Mouse (Mus musculus): ENCODE data around the gene Trp53bp1. TPM values are rescaled to one million over a fixed set of nuclear protein-coding genes. Genes with fewer than 3 reads are reported as not detected.

The Trp53bp1 gene
- polyA plus RNA-seq, 1 experiment = 22.7 TPM

DNA sequence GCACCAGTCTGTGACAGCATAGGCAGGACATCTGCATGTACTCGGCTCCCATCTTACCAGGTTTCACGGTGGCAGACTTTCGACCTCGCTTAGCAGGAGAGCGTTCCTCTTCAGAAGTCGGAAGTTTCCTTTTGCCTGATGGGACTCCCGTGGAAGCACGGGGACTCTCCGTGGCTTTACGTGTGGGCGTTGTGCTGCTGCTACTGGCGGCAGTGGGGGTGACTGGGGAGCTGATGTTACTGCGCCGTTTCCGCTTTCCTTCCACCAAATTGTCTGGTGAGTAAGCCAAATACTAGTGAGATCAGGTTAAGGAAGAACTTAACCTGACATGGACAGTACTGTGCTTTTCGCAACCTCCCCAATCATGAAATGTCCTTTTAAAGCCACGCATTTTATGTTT lies 66.9 kb downstream of the Trp53bp1 start:
- no peak for TF ChIP-seq REST (IDR thresholded peaks at IDR 0.05; ENCODE audit: insufficient read depth, insufficient read length)
- no peak for TF ChIP-seq SRF (IDR thresholded peaks at IDR 0.05; ENCODE audit: control insufficient read depth, insufficient read length, low read depth)
- TF ChIP-seq CEBPB (IDR thresholded peaks at IDR 0.05; ENCODE audit: insufficient read depth, poor library complexity, severe bottlenecking) = no peak
- no peak for TF ChIP-seq USF1 (IDR thresholded peaks at IDR 0.05; ENCODE audit: low read depth)
- peaks cover 59% of the 10 kb centered on the region for H3K36me3 ChIP-seq (ENCODE audit: control insufficient read depth, insufficient read depth)

DNA sequence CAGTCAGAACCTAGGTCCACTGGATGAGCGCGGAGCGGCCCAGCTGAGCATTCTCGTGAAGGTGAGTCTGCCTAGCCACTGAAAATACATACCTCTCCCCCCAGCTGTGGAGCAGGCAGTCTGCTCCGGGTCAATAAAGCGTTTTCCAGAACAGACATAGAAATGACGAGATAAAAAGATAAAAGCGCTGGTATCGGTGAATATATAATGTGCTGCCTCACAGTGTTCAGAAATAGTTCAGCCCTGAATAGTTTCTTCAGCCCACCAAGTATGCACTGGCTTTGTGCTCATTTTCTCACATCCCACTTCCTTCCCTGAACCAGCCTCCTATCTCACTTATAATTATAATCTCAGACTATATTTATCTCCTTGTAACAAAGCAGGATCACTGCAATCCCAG lies 75.7 kb downstream of the Trp53bp1 start:
- Histone ChIP-seq H3ac (ENCODE audit: control insufficient read depth, insufficient read length) (no peak overlapping the region), H3K27me3 (ENCODE audit: control insufficient read depth, insufficient read depth, insufficient read length) (no peaks in the 10 kb centered on the region), H3K36me3 (ENCODE audit: control insufficient read depth, insufficient read depth) (peaks cover 60% of the 10 kb centered on the region), H3K79me2 (ENCODE audit: control insufficient read depth, insufficient read depth) (no peaks in the 10 kb centered on the region), H3K4me3 (no peak overlapping the region), H3K4me2 (ENCODE audit: low read depth) (no peak overlapping the region)
- no peak for TF ChIP-seq E2F4 (IDR thresholded peaks at IDR 0.05; ENCODE audit: insufficient read depth)
- no peak for TF ChIP-seq USF1 (IDR thresholded peaks at IDR 0.05; ENCODE audit: low read depth)
- TF ChIP-seq MYOG (IDR thresholded peaks at IDR 0.05; ENCODE audit: control insufficient read depth in 1 of 3, insufficient read depth in 1 of 3, insufficient read length in 2 of 3, low read depth in 2 of 3) = no peak
- no peak for TF ChIP-seq POLR2AphosphoS2 (IDR thresholded peaks at IDR 0.05; ENCODE audit: insufficient read length, low read depth)
- TF ChIP-seq MYOD1 (IDR thresholded peaks at IDR 0.05; ENCODE audit: control insufficient read depth in 1 of 3, insufficient read length in 2 of 3, low read depth in 2 of 3) = no peak
- TF ChIP-seq REST (IDR thresholded peaks at IDR 0.05; ENCODE audit: insufficient read depth, insufficient read length) = no peak
- TF ChIP-seq POLR2A (IDR thresholded peaks at IDR 0.05; ENCODE audit: insufficient read length, low read depth) = no peak
- no peak for TF ChIP-seq CEBPB (IDR thresholded peaks at IDR 0.05; ENCODE audit: insufficient read depth, poor library complexity, severe bottlenecking)

More for the DNA sequence above, 66.9 kb downstream of the Trp53bp1 start:
- Histone ChIP-seq H3ac (ENCODE audit: control insufficient read depth, insufficient read length) (no peak overlapping the region), H3K4me3 (no peak overlapping the region), H3K4me2 (ENCODE audit: low read depth) (no peak overlapping the region), H3K79me2 (ENCODE audit: control insufficient read depth, insufficient read depth) (no peaks in the 10 kb centered on the region), H3K27me3 (ENCODE audit: control insufficient read depth, insufficient read depth, insufficient read length) (no peaks in the 10 kb centered on the region)

DNA sequence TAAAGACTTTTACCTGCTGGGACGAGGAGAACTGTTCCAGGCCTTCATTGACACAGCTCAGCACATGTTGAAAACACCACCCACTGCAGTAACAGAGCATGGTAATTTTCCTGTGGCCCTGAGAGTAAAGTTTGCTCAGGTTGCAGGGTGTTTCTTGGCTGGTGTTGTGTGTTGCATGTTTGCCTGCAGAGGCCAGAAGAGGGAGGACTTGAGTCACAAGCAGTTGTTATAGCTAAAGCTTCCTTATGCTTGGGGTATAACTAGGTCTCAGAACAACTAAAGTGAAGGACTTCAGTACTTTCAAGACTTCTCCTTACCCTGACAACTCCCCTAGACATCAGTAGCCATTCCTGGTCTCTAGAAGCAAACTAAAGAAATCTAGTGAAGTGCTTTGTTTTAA lies 82.7 kb downstream of the Trp53bp1 start:
- H3K4me3 ChIP-seq = no peak overlapping the region

DNA sequence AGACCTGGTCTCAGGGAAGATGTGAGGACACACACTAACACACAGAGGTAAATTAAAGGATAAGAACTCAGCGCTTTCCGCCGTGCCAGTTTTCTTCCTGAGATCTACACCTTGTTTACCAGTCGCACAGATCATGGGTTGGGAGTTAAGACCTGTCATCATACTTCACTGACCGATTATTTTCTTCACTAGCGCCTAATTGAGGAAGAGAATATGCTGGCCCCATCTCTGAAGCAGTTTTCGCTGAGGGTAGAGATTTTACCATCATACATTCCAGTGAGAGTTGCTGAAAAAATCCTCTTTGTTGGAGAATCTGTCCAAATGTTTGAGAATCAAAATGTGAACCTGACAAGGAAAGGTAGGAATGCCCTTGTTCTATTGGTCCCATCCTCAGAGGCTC lies 87.1 kb downstream of the Trp53bp1 start:
- Histone ChIP-seq H3K36me3 (ENCODE audit: control insufficient read depth, insufficient read depth) (peaks cover 42% of the 10 kb centered on the region), H3K27me3 (ENCODE audit: control insufficient read depth, insufficient read depth, insufficient read length) (no peaks in the 10 kb centered on the region), H3K79me2 (ENCODE audit: control insufficient read depth, insufficient read depth) (no peaks in the 10 kb centered on the region), H3ac (ENCODE audit: control insufficient read depth, insufficient read length) (no peak overlapping the region), H3K4me3 (no peak overlapping the region), H3K4me2 (ENCODE audit: low read depth) (no peak overlapping the region)
- TF ChIP-seq MYOG (IDR thresholded peaks at IDR 0.05; ENCODE audit: control insufficient read depth in 1 of 3, insufficient read depth in 1 of 3, insufficient read length in 2 of 3, low read depth in 2 of 3) (no peak), MAX (IDR thresholded peaks at IDR 0.05; ENCODE audit: low read depth) (no peak), POLR2AphosphoS2 (IDR thresholded peaks at IDR 0.05; ENCODE audit: insufficient read length, low read depth) (no peak), TCF3 (IDR thresholded peaks at IDR 0.05; ENCODE audit: insufficient read length, low read depth) (no peak), MYOD1 (IDR thresholded peaks at IDR 0.05; ENCODE audit: control insufficient read depth in 1 of 3, insufficient read length in 2 of 3, low read depth in 2 of 3) (no peak), CEBPB (IDR thresholded peaks at IDR 0.05; ENCODE audit: insufficient read depth, poor library complexity, severe bottlenecking) (no peak), SRF (IDR thresholded peaks at IDR 0.05; ENCODE audit: control insufficient read depth, insufficient read length, low read depth) (no peak), USF1 (IDR thresholded peaks at IDR 0.05; ENCODE audit: low read depth) (no peak), E2F4 (IDR thresholded peaks at IDR 0.05; ENCODE audit: insufficient read depth) (no peak), REST (IDR thresholded peaks at IDR 0.05; ENCODE audit: insufficient read depth, insufficient read length) (no peak), TCF12 (IDR thresholded peaks at IDR 0.05; ENCODE audit: insufficient read depth, poor library complexity, severe bottlenecking) (no peak), POLR2A (IDR thresholded peaks at IDR 0.05; ENCODE audit: insufficient read length, low read depth) (no peak)

More for the DNA sequence above, 82.7 kb downstream of the Trp53bp1 start:
- H3K36me3 ChIP-seq (ENCODE audit: control insufficient read depth, insufficient read depth) = peaks cover 58% of the 10 kb centered on the region
- TF ChIP-seq USF1 (IDR thresholded peaks at IDR 0.05; ENCODE audit: low read depth) (no peak), POLR2AphosphoS2 (IDR thresholded peaks at IDR 0.05; ENCODE audit: insufficient read length, low read depth) (no peak), TCF12 (IDR thresholded peaks at IDR 0.05; ENCODE audit: insufficient read depth, poor library complexity, severe bottlenecking) (no peak), SRF (IDR thresholded peaks at IDR 0.05; ENCODE audit: control insufficient read depth, insufficient read length, low read depth) (no peak), MYOG (IDR thresholded peaks at IDR 0.05; ENCODE audit: control insufficient read depth in 1 of 3, insufficient read depth in 1 of 3, insufficient read length in 2 of 3, low read depth in 2 of 3) (no peak), POLR2A (IDR thresholded peaks at IDR 0.05; ENCODE audit: insufficient read length, low read depth) (no peak), CEBPB (IDR thresholded peaks at IDR 0.05; ENCODE audit: insufficient read depth, poor library complexity, severe bottlenecking) (no peak), MYOD1 (IDR thresholded peaks at IDR 0.05; ENCODE audit: control insufficient read depth in 1 of 3, insufficient read length in 2 of 3, low read depth in 2 of 3) (no peak), MAX (IDR thresholded peaks at IDR 0.05; ENCODE audit: low read depth) (no peak), E2F4 (IDR thresholded peaks at IDR 0.05; ENCODE audit: insufficient read depth) (no peak), TCF3 (IDR thresholded peaks at IDR 0.05; ENCODE audit: insufficient read length, low read depth) (no peak), REST (IDR thresholded peaks at IDR 0.05; ENCODE audit: insufficient read depth, insufficient read length) (no peak)
- H3ac ChIP-seq (ENCODE audit: control insufficient read depth, insufficient read length) = no peak overlapping the region
- H3K79me2 ChIP-seq (ENCODE audit: control insufficient read depth, insufficient read depth) = no peaks in the 10 kb centered on the region
- no peaks in the 10 kb centered on the region for H3K27me3 ChIP-seq (ENCODE audit: control insufficient read depth, insufficient read depth, insufficient read length)
- H3K4me2 ChIP-seq (ENCODE audit: low read depth) = no peak overlapping the region

DNA sequence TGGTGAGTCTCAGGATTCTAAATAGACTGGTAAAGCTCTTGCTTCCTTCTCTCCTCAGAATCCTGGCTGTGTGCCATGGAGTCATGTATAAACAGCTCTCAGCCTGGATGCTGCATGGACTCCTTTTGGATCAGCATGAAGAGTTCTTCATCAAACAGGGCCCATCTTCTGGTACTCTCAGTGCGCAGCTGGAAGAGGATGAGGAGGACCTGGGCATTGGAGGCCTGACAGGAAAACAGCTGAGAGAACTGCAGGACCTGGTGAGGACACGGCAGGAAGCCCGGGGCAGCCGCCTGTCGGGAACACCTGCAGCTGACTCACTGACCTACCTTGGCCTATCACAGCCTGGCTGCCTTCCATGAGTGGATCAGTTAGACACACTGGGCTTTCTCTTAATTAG lies 87.8 kb downstream of the Trp53bp1 start:
- Histone ChIP-seq H3K4me2 (ENCODE audit: low read depth) (no peak overlapping the region), H3K4me3 (no peak overlapping the region), H3K79me2 (ENCODE audit: control insufficient read depth, insufficient read depth) (no peaks in the 10 kb centered on the region), H3K27me3 (ENCODE audit: control insufficient read depth, insufficient read depth, insufficient read length) (no peaks in the 10 kb centered on the region), H3K36me3 (ENCODE audit: control insufficient read depth, insufficient read depth) (peaks cover 42% of the 10 kb centered on the region), H3ac (ENCODE audit: control insufficient read depth, insufficient read length) (no peak overlapping the region)
- TF ChIP-seq SRF (IDR thresholded peaks at IDR 0.05; ENCODE audit: control insufficient read depth, insufficient read length, low read depth) (no peak), TCF3 (IDR thresholded peaks at IDR 0.05; ENCODE audit: insufficient read length, low read depth) (no peak), TCF12 (IDR thresholded peaks at IDR 0.05; ENCODE audit: insufficient read depth, poor library complexity, severe bottlenecking) (no peak), CEBPB (IDR thresholded peaks at IDR 0.05; ENCODE audit: insufficient read depth, poor library complexity, severe bottlenecking) (no peak), REST (IDR thresholded peaks at IDR 0.05; ENCODE audit: insufficient read depth, insufficient read length) (no peak), POLR2A (IDR thresholded peaks at IDR 0.05; ENCODE audit: insufficient read length, low read depth) (no peak), E2F4 (IDR thresholded peaks at IDR 0.05; ENCODE audit: insufficient read depth) (no peak), MYOD1 (IDR thresholded peaks at IDR 0.05; ENCODE audit: control insufficient read depth in 1 of 3, insufficient read length in 2 of 3, low read depth in 2 of 3) (no peak), POLR2AphosphoS2 (IDR thresholded peaks at IDR 0.05; ENCODE audit: insufficient read length, low read depth) (no peak), USF1 (IDR thresholded peaks at IDR 0.05; ENCODE audit: low read depth) (no peak), MAX (IDR thresholded peaks at IDR 0.05; ENCODE audit: low read depth) (no peak)
